Mouse (Mus musculus): ENCODE results near the gene Gsk3a. TPM values are rescaled to one million over a fixed set of nuclear protein-coding genes. Genes with fewer than 3 reads are reported as not detected.
A peak's percentile ranks its signal among the peaks of the same experiment; 100 is the strongest.

Gsk3a gene
- total and polyA plus RNA-seq, 3 experiments: 45.8 to 76.1 (median 47.5) TPM

- DNase-seq (ENCODE audit: extremely low read depth): peak; percentile 96
- Histone ChIP-seq H3K27ac (ENCODE audit: insufficient read depth, low read depth) (peak overlapping the region; percentile 78), H3K4me2 (ENCODE audit: insufficient read depth, low read depth, poor library complexity, severe bottlenecking) (peak overlapping the region; percentile 94), H3K27me3 (replicated peaks) (no peaks in the 10 kb centered on the region), H3K4me3 (replicated peaks in 1 of 3; ENCODE audit: low read depth in 2 of 3, low read length in 2 of 3, poor library complexity in 1 of 3) (peak overlapping the region; percentile 41 to 88 (median 79)), H3K4me1 (ENCODE audit: control insufficient read depth in 1 of 2, insufficient read depth in 2 of 2) (peaks cover 6 to 33% of the 10 kb centered on the region in 2 experiments), H3K9ac (ENCODE audit: insufficient read depth, low read depth) (peak overlapping the region; percentile 96), H3K36me3 (replicated peaks in 1 of 2; ENCODE audit: control insufficient read depth in 1 of 2, insufficient read depth in 1 of 2, low read length in 1 of 2) (peaks cover 13 to 38% of the 10 kb centered on the region in 2 experiments), H3K79me2 (replicated peaks; ENCODE audit: control insufficient read depth, extremely low read depth, insufficient read depth, poor library complexity, severe bottlenecking) (peaks cover 33% of the 10 kb centered on the region), H3K9me3 (replicated peaks; ENCODE audit: low read length) (no peaks in the 10 kb centered on the region)
- dilution Hi-C loops (cut with MboI; ENCODE audit: extremely low pct_ligation_motif_present, extremely low pct_unique_long_range_greater_than_20kb, low sequenced_read_pairs) (no loop called here), in situ Hi-C loops (cut with MboI; ENCODE audit: low pct_ligation_motif_present, low pct_unique_long_range_greater_than_20kb, low sequenced_read_pairs) (no loop called here)
- TF ChIP-seq ELF1 (IDR thresholded peaks at IDR 0.05; ENCODE audit: low read depth, low read length) (peak; percentile 96), KAT2A (IDR thresholded peaks at IDR 0.05; ENCODE audit: insufficient replicate concordance, low read length) (peak; percentile 92; the same call in 1 of the 2 replicates), JUND (conservative IDR thresholded peaks at IDR 0.05; ENCODE audit: low read depth, low read length) (no peak), USF2 (conservative IDR thresholded peaks at IDR 0.05; ENCODE audit: low read depth, low read length) (no peak), MEF2A (IDR thresholded peaks at IDR 0.05; ENCODE audit: borderline replicate concordance, low read depth, low read length) (peak; percentile 58; the same call in 1 of the 2 replicates), MAZ (IDR thresholded peaks at IDR 0.05; ENCODE audit: low read depth, low read length) (no peak), MYC (IDR thresholded peaks at IDR 0.05; ENCODE audit: low read depth, low read length) (peak; percentile 86), EP300 (IDR thresholded peaks at IDR 0.05; ENCODE audit: low read length) (no peak), ZC3H11A (IDR thresholded peaks at IDR 0.05; ENCODE audit: low read depth, low read length) (peak; percentile 26; the same call in 1 of the 2 replicates), CTCF (conservative IDR thresholded peaks at IDR 0.05 in 1 of 2, IDR thresholded peaks at IDR 0.05 in 1 of 2; ENCODE audit: low read depth in 2 of 2, low read length in 2 of 2) (peak in 1 of 2 experiments; percentile 91; a peak in 2 of 4 replicates), IRF4 (IDR thresholded peaks at IDR 0.05; ENCODE audit: low read depth, low read length) (peak; percentile 63), NELFE (IDR thresholded peaks at IDR 0.05; ENCODE audit: low read depth, low read length) (0 out of 2 replicates have a peak, but pooled peaks have one; percentile 28), ZKSCAN1 (IDR thresholded peaks at IDR 0.05; ENCODE audit: borderline replicate concordance, low read depth, low read length) (no peak), SIN3A (IDR thresholded peaks at IDR 0.05; ENCODE audit: low read length) (peak; percentile 90), CHD1 (IDR thresholded peaks at IDR 0.05; ENCODE audit: low read depth, low read length) (no peak), RCOR1 (conservative IDR thresholded peaks at IDR 0.05; ENCODE audit: low read depth, low read length) (no peak), MAFK (IDR thresholded peaks at IDR 0.05; ENCODE audit: insufficient replicate concordance, low read length) (no peak), SMC3 (IDR thresholded peaks at IDR 0.05; ENCODE audit: low read depth, low read length) (peak; percentile 82), UBTF (IDR thresholded peaks at IDR 0.05; ENCODE audit: low read depth, low read length) (no peak), HCFC1 (IDR thresholded peaks at IDR 0.05; ENCODE audit: low read depth, low read length) (peak; percentile 96), PAX5 (IDR thresholded peaks at IDR 0.05; ENCODE audit: low read length) (no peak), BHLHE40 (IDR thresholded peaks at IDR 0.05; ENCODE audit: low read depth, low read length) (peak; percentile 58), USF1 (IDR thresholded peaks at IDR 0.05; ENCODE audit: low read depth, low read length) (no peak), MXI1 (IDR thresholded peaks at IDR 0.05; ENCODE audit: low read depth, low read length) (peak; percentile 80), NRF1 (IDR thresholded peaks at IDR 0.05; ENCODE audit: low read depth, low read length) (peak; percentile 43; the same call in 1 of the 2 replicates), ETS1 (conservative IDR thresholded peaks at IDR 0.05; ENCODE audit: low read depth, low read length) (no peak), E2F4 (IDR thresholded peaks at IDR 0.05; ENCODE audit: insufficient replicate concordance, low read depth, low read length) (no peak), RAD21 (IDR thresholded peaks at IDR 0.05; ENCODE audit: low read depth, low read length) (peak; percentile 69), ZMIZ1 (IDR thresholded peaks at IDR 0.05; ENCODE audit: low read depth, low read length) (no peak), TCF12 (IDR thresholded peaks at IDR 0.05; ENCODE audit: low read depth, low read length) (peak; percentile 71; the same call in 1 of the 2 replicates), MAX (IDR thresholded peaks at IDR 0.05; ENCODE audit: low read length) (peak; percentile 85; the same call in 1 of the 2 replicates), POLR2A (IDR thresholded peaks at IDR 0.05; ENCODE audit: low read depth, low read length) (peak; percentile 69), ZNF384 (IDR thresholded peaks at IDR 0.05; ENCODE audit: low read depth, low read length) (no peak), JUN (IDR thresholded peaks at IDR 0.05; ENCODE audit: insufficient read depth, low read depth, low read length) (no peak), GABPA (IDR thresholded peaks at IDR 0.05; ENCODE audit: insufficient replicate concordance, low read depth, low read length) (peak; percentile 20; the same call in 1 of the 2 replicates), CHD2 (IDR thresholded peaks at IDR 0.05; ENCODE audit: low read length) (peak; percentile 29; the same call in 1 of the 2 replicates), TBP (conservative IDR thresholded peaks at IDR 0.05; ENCODE audit: low read depth, low read length) (0 out of 2 replicates have a peak, but pooled peaks have one; percentile 53)
Measured at GRCm38 (mm10) chr7:25238829-25239623, 1.4 kb upstream of the Gsk3a start.

All from CH12.LX (cell line).